Mouse (Mus musculus): ENCODE data around the gene Nr1i3.

DNA sequence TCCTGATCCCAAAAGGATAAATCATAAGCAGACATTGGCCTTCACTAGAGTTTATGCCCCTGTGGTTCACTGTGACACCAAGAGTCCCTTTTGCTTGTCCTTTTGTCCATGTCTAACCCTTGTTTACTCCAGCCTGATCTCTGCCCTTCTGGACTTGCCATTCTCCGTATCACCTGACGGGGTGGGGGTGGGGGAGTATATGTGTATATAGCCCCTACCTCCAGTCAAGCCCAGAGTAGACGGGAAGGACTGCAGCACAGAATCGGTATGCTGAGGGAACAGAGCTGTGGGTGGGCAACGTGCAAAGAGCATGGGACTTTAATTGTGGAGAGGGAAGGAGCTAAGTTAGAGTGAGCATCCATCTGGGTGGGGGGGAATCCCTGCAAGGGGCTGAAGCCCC lies 11.1 kb downstream of the Nr1i3 start, which contains the start of gene Apoa2:
- TF ChIP-seq TAL1 (IDR thresholded peaks at IDR 0.05; ENCODE audit: low read length) = no peak
- no peak for TF ChIP-seq GATA1 (IDR thresholded peaks at IDR 0.05; ENCODE audit: low read length)

Measured in erythroblast, embryonic 14.5 days (primary cell).